Mouse (Mus musculus): Measurements from ENCODE around the gene Glis2. TPM values are rescaled to one million over a fixed set of nuclear protein-coding genes. Genes with fewer than 3 reads are reported as not detected.
"Not testable (repeated sequence)": the region's sequence is repeated elsewhere in the genome, so short reads cannot be mapped to it uniquely, and the experiment has no call there.

Gene Glis2
- polyA plus RNA-seq, 1 experiment from 2014 or later: 12.1 TPM

GRCm38 (mm10) chr16:4576873-4577272, 17.6 kb upstream of the Glis2 start:
- H3K27me3 ChIP-seq (replicated peaks; ENCODE audit: control insufficient read depth, insufficient read depth, low read length): no peaks in the 10 kb centered on the region
- 55% methylated on average over 2 of the region's 2 CpGs for WGBS
- no peak for ATAC-seq

GRCm38 (mm10) chr16:4578630-4579029, 15.9 kb upstream of the Glis2 start:
- Histone ChIP-seq H3K4me2 (ENCODE audit: low read length) (no peak overlapping the region), H3K36me3 (ENCODE audit: control insufficient read depth, insufficient read depth) (no peaks in the 10 kb centered on the region), H3K9ac (replicated peaks; ENCODE audit: low read depth, low read length) (no peak overlapping the region), H3K9me3 (ENCODE audit: control insufficient read depth, low read length) (no peaks in the 10 kb centered on the region), H3K4me3 (replicated peaks; ENCODE audit: low read length) (no peak overlapping the region), H3K4me1 (replicated peaks; ENCODE audit: control insufficient read depth, insufficient read depth, low read length) (no peaks in the 10 kb centered on the region), H3K27me3 (replicated peaks; ENCODE audit: control insufficient read depth, insufficient read depth, low read length) (no peaks in the 10 kb centered on the region), H3K27ac (ENCODE audit: low read length) (no peak overlapping the region)
- no peak for ATAC-seq
- 81% methylated on average over 7 of the region's 7 CpGs for WGBS

More at GRCm38 (mm10) chr16:4576873-4577272, 17.6 kb upstream of the Glis2 start:
- H3K9me3 ChIP-seq (ENCODE audit: control insufficient read depth, low read length): no peaks in the 10 kb centered on the region
- H3K27ac ChIP-seq (ENCODE audit: low read length): no peak overlapping the region
- H3K4me1 ChIP-seq (replicated peaks; ENCODE audit: control insufficient read depth, insufficient read depth, low read length): no peaks in the 10 kb centered on the region
- no peak overlapping the region for H3K4me3 ChIP-seq (replicated peaks; ENCODE audit: low read length)
- H3K4me2 ChIP-seq (ENCODE audit: low read length): no peak overlapping the region
- H3K9ac ChIP-seq (replicated peaks; ENCODE audit: low read depth, low read length): no peak overlapping the region
- H3K36me3 ChIP-seq (ENCODE audit: control insufficient read depth, insufficient read depth): no peaks in the 10 kb centered on the region

- ATAC-seq; H3K4me2 ChIP-seq (ENCODE audit: low read length); H3K4me1 ChIP-seq (replicated peaks; ENCODE audit: control insufficient read depth, insufficient read depth, low read length); H3K36me3 ChIP-seq (ENCODE audit: control insufficient read depth, insufficient read depth); H3K9ac ChIP-seq (replicated peaks; ENCODE audit: low read depth, low read length); H3K27ac ChIP-seq (ENCODE audit: low read length); H3K4me3 ChIP-seq (replicated peaks; ENCODE audit: low read length); H3K9me3 ChIP-seq (ENCODE audit: control insufficient read depth, low read length); H3K27me3 ChIP-seq (replicated peaks; ENCODE audit: control insufficient read depth, insufficient read depth, low read length): not testable (repeated sequence)
- WGBS: 83% methylated on average over 3 of the region's 4 CpGs
These were observed 13.3 kb upstream of the Glis2 start for GRCm38 (mm10) chr16:4581179-4581578.

- Histone ChIP-seq H3K27me3 (replicated peaks; ENCODE audit: control insufficient read depth, insufficient read depth, low read length) (no peaks in the 10 kb centered on the region), H3K36me3 (ENCODE audit: control insufficient read depth, insufficient read depth) (no peaks in the 10 kb centered on the region), H3K4me2 (ENCODE audit: low read length) (no peak overlapping the region), H3K27ac (ENCODE audit: low read length) (no peak overlapping the region), H3K4me3 (replicated peaks; ENCODE audit: low read length) (no peak overlapping the region), H3K9me3 (ENCODE audit: control insufficient read depth, low read length) (no peaks in the 10 kb centered on the region), H3K9ac (replicated peaks; ENCODE audit: low read depth, low read length) (no peak overlapping the region), H3K4me1 (replicated peaks; ENCODE audit: control insufficient read depth, insufficient read depth, low read length) (peaks cover 14% of the 10 kb centered on the region)
- ATAC-seq: no peak
- WGBS: 90% methylated on average over 3 of the region's 3 CpGs
These were observed 10.7 kb upstream of the Glis2 start for GRCm38 (mm10) chr16:4583807-4584206.

- Histone ChIP-seq H3K4me2 (ENCODE audit: low read length) (no peak overlapping the region), H3K9me3 (ENCODE audit: control insufficient read depth, low read length) (no peaks in the 10 kb centered on the region), H3K4me1 (replicated peaks; ENCODE audit: control insufficient read depth, insufficient read depth, low read length) (peaks cover 14% of the 10 kb centered on the region), H3K27me3 (replicated peaks; ENCODE audit: control insufficient read depth, insufficient read depth, low read length) (no peaks in the 10 kb centered on the region), H3K4me3 (replicated peaks; ENCODE audit: low read length) (no peak overlapping the region), H3K9ac (replicated peaks; ENCODE audit: low read depth, low read length) (no peak overlapping the region), H3K36me3 (ENCODE audit: control insufficient read depth, insufficient read depth) (no peaks in the 10 kb centered on the region), H3K27ac (ENCODE audit: low read length) (no peak overlapping the region)
- ATAC-seq: no peak
- 77% methylated on average over 5 of the region's 5 CpGs for WGBS
These were observed 10.1 kb upstream of the Glis2 start for GRCm38 (mm10) chr16:4584438-4584837.

GRCm38 (mm10) chr16:4585642-4586530, 8.6 kb upstream of the Glis2 start:
- peak overlapping the region; percentile 67 for H3K4me3 ChIP-seq (replicated peaks; ENCODE audit: low read length)
- no peaks in the 10 kb centered on the region for H3K9me3 ChIP-seq (ENCODE audit: control insufficient read depth, low read length)
- WGBS: 11% methylated on average over 14 of the region's 14 CpGs
- H3K9ac ChIP-seq (replicated peaks; ENCODE audit: low read depth, low read length): peak overlapping the region; percentile 73
- no peaks in the 10 kb centered on the region; the same call in 1 of the 2 replicates for H3K36me3 ChIP-seq (ENCODE audit: control insufficient read depth, insufficient read depth)
- peaks cover 14% of the 10 kb centered on the region for H3K4me1 ChIP-seq (replicated peaks; ENCODE audit: control insufficient read depth, insufficient read depth, low read length)
- H3K4me2 ChIP-seq (ENCODE audit: low read length): peak overlapping the region; percentile 77
- no peaks in the 10 kb centered on the region for H3K27me3 ChIP-seq (replicated peaks; ENCODE audit: control insufficient read depth, insufficient read depth, low read length)
- H3K27ac ChIP-seq (ENCODE audit: low read length): peak overlapping the region; percentile 43
- peak; percentile 34 for ATAC-seq

- under 1% methylated on average over 43 of the region's 43 CpGs for WGBS
- peak; percentile 95 for ATAC-seq
- Histone ChIP-seq H3K27ac (ENCODE audit: low read length) (peak overlapping the region; percentile 43), H3K36me3 (ENCODE audit: control insufficient read depth, insufficient read depth) (no peaks in the 10 kb centered on the region; the same call in 1 of the 2 replicates), H3K4me2 (ENCODE audit: low read length) (peak overlapping the region; percentile 77), H3K27me3 (replicated peaks; ENCODE audit: control insufficient read depth, insufficient read depth, low read length) (no peaks in the 10 kb centered on the region), H3K9ac (replicated peaks; ENCODE audit: low read depth, low read length) (peak overlapping the region; percentile 73), H3K4me3 (replicated peaks; ENCODE audit: low read length) (peak overlapping the region; percentile 67), H3K4me1 (replicated peaks; ENCODE audit: control insufficient read depth, insufficient read depth, low read length) (peaks cover 14% of the 10 kb centered on the region), H3K9me3 (ENCODE audit: control insufficient read depth, low read length) (no peaks in the 10 kb centered on the region)
These were observed 7.9 kb upstream of the Glis2 start for GRCm38 (mm10) chr16:4586531-4587123.

GRCm38 (mm10) chr16:4587516-4588210, 6.8 kb upstream of the Glis2 start:
- H3K9me3 ChIP-seq (ENCODE audit: control insufficient read depth, low read length): no peaks in the 10 kb centered on the region
- peak overlapping the region; percentile 43 for H3K27ac ChIP-seq (ENCODE audit: low read length)
- ATAC-seq: peak; percentile 9; the same call in 1 of the 2 replicates
- H3K4me2 ChIP-seq (ENCODE audit: low read length): no peak overlapping the region
- H3K4me3 ChIP-seq (replicated peaks; ENCODE audit: low read length): no peak overlapping the region
- H3K27me3 ChIP-seq (replicated peaks; ENCODE audit: control insufficient read depth, insufficient read depth, low read length): no peaks in the 10 kb centered on the region
- no peak overlapping the region for H3K9ac ChIP-seq (replicated peaks; ENCODE audit: low read depth, low read length)
- peaks cover 18% of the 10 kb centered on the region for H3K4me1 ChIP-seq (replicated peaks; ENCODE audit: control insufficient read depth, insufficient read depth, low read length)
- H3K36me3 ChIP-seq (ENCODE audit: control insufficient read depth, insufficient read depth): no peaks in the 10 kb centered on the region; the same call in 1 of the 2 replicates
- WGBS: 45% methylated on average over 5 of the region's 5 CpGs

- Histone ChIP-seq H3K27ac (ENCODE audit: low read length) (no peak overlapping the region), H3K36me3 (ENCODE audit: control insufficient read depth, insufficient read depth) (no peaks in the 10 kb centered on the region; the same call in 1 of the 2 replicates), H3K9ac (replicated peaks; ENCODE audit: low read depth, low read length) (no peak overlapping the region), H3K4me3 (replicated peaks; ENCODE audit: low read length) (no peak overlapping the region), H3K27me3 (replicated peaks; ENCODE audit: control insufficient read depth, insufficient read depth, low read length) (no peaks in the 10 kb centered on the region), H3K4me2 (ENCODE audit: low read length) (no peak overlapping the region), H3K4me1 (replicated peaks; ENCODE audit: control insufficient read depth, insufficient read depth, low read length) (peaks cover 32% of the 10 kb centered on the region), H3K9me3 (ENCODE audit: control insufficient read depth, low read length) (no peaks in the 10 kb centered on the region)
- no peak for ATAC-seq
- WGBS: 94% methylated on average over 9 of the region's 9 CpGs
These were observed 4.3 kb upstream of the Glis2 start for GRCm38 (mm10) chr16:4590236-4590635.
